Mouse (Mus musculus): ENCODE measurements around the gene Rpl26.
"Not testable (repeated sequence)": the region's sequence is repeated elsewhere in the genome, so short reads cannot be mapped to it uniquely, and the experiment has no call there.

The Rpl26 gene

GRCm38 (mm10) chr11:68924749-68925148 is 23.4 kb downstream of the Rpl26 start:
- DNase-seq: no peak

- no peak for DNase-seq
Measured at GRCm38 (mm10) chr11:68926981-68927380, 25.6 kb downstream of the Rpl26 start, which contains the start of gene Odf4. Odf4 (minus strand) TSS chr11:68927081.

GRCm38 (mm10) chr11:68929947-68930346 is 28.6 kb downstream of the Rpl26 start:
- no peak for DNase-seq

GRCm38 (mm10) chr11:68933885-68934507 is 32.6 kb downstream of the Rpl26 start:
- no peak for DNase-seq

GRCm38 (mm10) chr11:68936951-68937350 is 35.6 kb downstream of the Rpl26 start:
- DNase-seq: not testable (repeated sequence)

GRCm38 (mm10) chr11:68939451-68940304 is 38.3 kb downstream of the Rpl26 start:
- DNase-seq: peak; percentile 96

- no peak for DNase-seq
Measured at GRCm38 (mm10) chr11:68940516-68940915, 39.1 kb downstream of the Rpl26 start.

GRCm38 (mm10) chr11:68942731-68943130 is 41.3 kb downstream of the Rpl26 start:
- no peak for DNase-seq

GRCm38 (mm10) chr11:68945245-68945644 is 43.9 kb downstream of the Rpl26 start:
- DNase-seq: no peak

- DNase-seq: no peak
Measured at GRCm38 (mm10) chr11:68946001-68946400, 44.6 kb downstream of the Rpl26 start.

- no peak for DNase-seq
Measured at GRCm38 (mm10) chr11:68946806-68947440, 45.5 kb downstream of the Rpl26 start.

GRCm38 (mm10) chr11:68947542-68947993 is 46.2 kb downstream of the Rpl26 start:
- DNase-seq: peak; percentile 74

- DNase-seq: no peak
Measured at GRCm38 (mm10) chr11:68953903-68954302, 52.5 kb downstream of the Rpl26 start.

- no peak for DNase-seq
Measured at GRCm38 (mm10) chr11:68954408-68954807, 53.0 kb downstream of the Rpl26 start.

GRCm38 (mm10) chr11:68955473-68955872 is 54.1 kb downstream of the Rpl26 start:
- DNase-seq: no peak

- DNase-seq: no peak
Measured at GRCm38 (mm10) chr11:68956107-68956506, 54.7 kb downstream of the Rpl26 start.
